Mouse (Mus musculus): Measurements from ENCODE around the gene Gm21987.

Gene Gm21987

GRCm38 (mm10) chr16:38349881-38350280 is 3.0 kb downstream of the Gm21987 start:
- DNase-seq (ENCODE audit: low spot score in 2 of 2), result no peak

- no peak for DNase-seq (ENCODE audit: low spot score in 2 of 2)
Observed at GRCm38 (mm10) chr16:38350361-38350855, 3.6 kb downstream of the Gm21987 start.

DNA sequence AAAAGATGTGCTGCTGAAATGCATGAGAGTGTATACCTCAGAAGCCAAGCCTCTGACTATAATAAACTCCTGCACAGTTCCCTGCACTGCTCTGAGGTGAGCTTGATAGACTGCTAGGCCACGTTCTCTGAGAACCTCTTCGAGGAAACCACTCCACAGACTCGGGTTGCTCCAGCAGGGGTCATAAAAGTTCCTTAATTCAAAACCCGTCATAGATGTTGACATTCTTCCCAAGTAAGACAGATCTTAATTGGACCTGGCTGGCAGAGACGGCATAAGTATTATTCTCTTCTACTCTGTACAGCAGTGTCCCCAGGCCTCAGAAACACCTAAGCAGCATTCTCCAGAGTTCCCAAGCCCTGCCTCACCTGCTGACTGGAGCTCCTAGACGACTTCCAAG is 4.1 kb downstream of the Gm21987 start:
- DNase-seq (ENCODE audit: low spot score in 2 of 2), result no peak

DNA sequence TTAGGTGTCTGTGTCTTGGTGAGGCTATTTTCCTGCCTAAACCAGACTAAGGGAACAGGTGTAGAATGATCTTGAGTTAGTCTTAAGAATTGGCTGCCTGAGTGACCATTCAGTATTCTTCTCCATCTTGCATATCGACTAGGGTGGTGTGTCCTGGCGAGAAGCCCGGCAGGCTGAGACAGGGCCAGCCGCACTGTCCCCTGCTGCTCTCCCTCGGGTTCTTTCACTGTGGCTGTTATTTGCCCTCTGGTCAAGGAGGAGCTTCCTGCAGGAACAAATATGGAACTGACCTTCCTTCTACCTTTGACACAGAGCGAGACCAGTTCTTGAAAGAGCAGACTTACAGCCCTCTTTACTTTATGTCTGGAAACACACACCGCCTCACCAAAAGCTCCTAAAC is 5.2 kb downstream of the Gm21987 start:
- no peak for DNase-seq (ENCODE audit: low spot score in 2 of 2)

GRCm38 (mm10) chr16:38352851-38353250 is 6.0 kb downstream of the Gm21987 start:
- no peak for DNase-seq (ENCODE audit: low spot score in 2 of 2)

DNA sequence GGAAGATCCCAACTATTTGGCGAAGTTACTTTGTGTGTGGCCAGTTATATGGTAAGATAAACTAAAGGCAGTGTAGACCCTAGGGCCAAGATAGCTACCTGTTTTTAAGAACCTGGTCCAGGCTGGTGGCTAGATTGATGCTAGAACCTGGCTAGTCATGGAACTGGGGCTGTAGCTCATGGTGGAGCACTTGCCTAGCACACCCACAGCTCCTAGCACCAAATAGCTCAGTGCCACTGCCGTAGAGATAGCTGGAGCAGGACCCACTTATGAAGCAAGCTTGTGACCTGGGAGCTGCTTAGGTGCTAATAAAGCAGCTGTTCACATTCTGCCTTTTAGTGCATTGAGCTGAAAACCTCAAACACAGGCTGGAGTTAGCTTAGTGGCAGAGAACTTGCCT is 6.8 kb downstream of the Gm21987 start:
- no peak for DNase-seq (ENCODE audit: low spot score in 2 of 2)

GRCm38 (mm10) chr16:38354185-38354913 is 7.5 kb downstream of the Gm21987 start:
- no peak for DNase-seq (ENCODE audit: low spot score in 2 of 2)

- DNase-seq (ENCODE audit: low spot score in 2 of 2), result no peak
Observed at GRCm38 (mm10) chr16:38358256-38358812, 11.5 kb downstream of the Gm21987 start.

DNA sequence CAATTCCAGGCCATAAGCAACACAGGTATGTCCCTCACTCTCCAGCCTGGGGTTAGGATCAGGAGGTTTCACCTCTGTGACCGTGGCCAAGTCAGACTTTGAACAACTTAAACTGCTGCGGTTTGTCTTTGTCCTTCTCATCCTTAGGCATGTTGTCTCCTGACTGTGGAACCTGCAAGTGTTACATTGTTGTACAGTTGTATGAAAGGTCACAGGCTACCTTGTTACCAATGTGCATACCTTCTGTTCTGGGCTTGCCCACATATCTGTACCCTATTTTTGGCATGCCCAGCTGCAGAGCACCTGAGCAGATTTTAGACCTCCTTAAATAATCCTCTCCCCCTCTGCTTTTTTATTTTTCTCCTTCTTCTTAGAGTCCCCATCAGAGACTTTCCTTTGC is 12.4 kb downstream of the Gm21987 start:
- no peak for DNase-seq (ENCODE audit: low spot score in 2 of 2)

- DNase-seq (ENCODE audit: low spot score in 2 of 2), result no peak
Observed at GRCm38 (mm10) chr16:38359857-38360256, 13.0 kb downstream of the Gm21987 start.

- DNase-seq (ENCODE audit: low spot score in 2 of 2), result no peak
Observed at GRCm38 (mm10) chr16:38360317-38360716, 13.5 kb downstream of the Gm21987 start.

GRCm38 (mm10) chr16:38361933-38362332 is 15.1 kb downstream of the Gm21987 start, which contains the start of gene Popdc2:
TSS of gene Popdc2 (plus strand) at chr16:38362209.
- DNase-seq (ENCODE audit: low spot score in 2 of 2), result no peak

- no peak for DNase-seq (ENCODE audit: low spot score in 2 of 2)
Observed at GRCm38 (mm10) chr16:38362493-38363255, 15.8 kb downstream of the Gm21987 start.

GRCm38 (mm10) chr16:38363256-38363595 is 16.4 kb downstream of the Gm21987 start:
- DNase-seq (ENCODE audit: low spot score in 2 of 2), result no peak

- no peak for DNase-seq (ENCODE audit: low spot score in 2 of 2)
Observed at GRCm38 (mm10) chr16:38363657-38364056, 16.8 kb downstream of the Gm21987 start.

DNA sequence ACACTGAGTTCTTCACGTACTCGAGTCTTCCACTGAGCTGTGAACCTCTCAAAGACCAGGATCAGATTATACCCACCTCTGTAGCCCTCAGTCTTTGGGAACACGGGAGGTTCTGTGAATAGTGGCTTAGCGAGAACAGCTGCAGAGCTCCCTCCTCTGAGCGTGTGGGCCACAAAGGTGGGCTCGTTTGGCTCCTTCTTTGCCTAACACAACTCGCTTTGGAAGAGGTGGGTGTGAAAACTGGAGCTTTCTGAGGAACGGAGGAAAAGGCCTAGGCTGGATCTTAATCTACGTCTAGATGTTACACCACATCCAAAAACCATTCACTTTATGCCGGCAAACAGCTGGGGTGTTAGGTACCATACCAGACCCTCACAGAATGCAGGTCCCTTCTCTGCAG is 18.6 kb downstream of the Gm21987 start:
- no peak for DNase-seq (ENCODE audit: low spot score in 2 of 2)

- no peak for DNase-seq (ENCODE audit: low spot score in 2 of 2)
Observed at GRCm38 (mm10) chr16:38366231-38366630, 19.4 kb downstream of the Gm21987 start.

DNA sequence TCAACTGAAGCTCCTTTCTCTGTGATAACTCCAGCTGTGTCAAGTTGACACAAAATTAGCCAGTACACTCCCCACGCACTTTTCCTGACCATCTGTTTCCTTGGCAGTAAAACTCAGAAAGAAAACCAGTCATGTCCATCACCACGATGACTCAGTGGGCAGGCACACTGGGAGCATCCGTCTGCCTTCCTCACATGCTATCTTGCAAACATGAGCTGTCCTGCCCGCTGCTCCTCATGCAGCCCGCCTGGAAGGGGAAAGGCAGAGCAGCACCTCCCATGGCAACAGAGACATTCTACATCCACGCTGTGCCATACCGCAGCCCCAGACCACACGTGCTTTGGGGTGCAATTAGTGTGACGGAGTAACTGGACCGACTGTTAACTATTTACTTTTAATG is 21.5 kb downstream of the Gm21987 start:
- no peak for DNase-seq (ENCODE audit: low spot score in 2 of 2)

- no peak for DNase-seq (ENCODE audit: low spot score in 2 of 2)
Observed at GRCm38 (mm10) chr16:38369000-38369399, 22.2 kb downstream of the Gm21987 start.

GRCm38 (mm10) chr16:38369431-38369830 is 22.6 kb downstream of the Gm21987 start:
- DNase-seq (ENCODE audit: low spot score in 2 of 2), result no peak

DNA sequence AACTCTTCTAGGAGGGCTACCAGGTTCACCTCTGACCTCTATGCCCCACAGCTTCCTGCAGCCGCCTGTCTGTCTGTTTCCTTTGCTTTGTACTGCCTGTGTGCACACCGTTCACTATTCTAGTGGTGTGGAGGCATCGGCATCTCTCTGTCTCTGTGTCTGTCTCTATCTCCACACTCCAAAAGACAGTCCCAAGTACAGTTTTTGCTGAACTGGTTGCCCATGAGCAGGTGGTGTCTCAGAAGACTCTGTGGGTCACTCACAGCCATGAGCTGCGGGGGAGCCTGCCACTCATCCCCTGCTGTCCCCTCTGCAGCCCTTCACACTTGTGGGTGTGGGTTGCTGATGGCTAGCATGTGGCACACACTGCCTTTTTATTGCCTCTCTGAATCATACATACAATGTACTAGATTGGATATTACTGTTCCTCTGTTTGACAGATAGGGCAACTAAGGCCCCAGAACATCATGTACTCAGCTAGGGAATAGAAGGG is 23.2 kb downstream of the Gm21987 start:
- no peak for DNase-seq (ENCODE audit: low spot score in 2 of 2)

DNA sequence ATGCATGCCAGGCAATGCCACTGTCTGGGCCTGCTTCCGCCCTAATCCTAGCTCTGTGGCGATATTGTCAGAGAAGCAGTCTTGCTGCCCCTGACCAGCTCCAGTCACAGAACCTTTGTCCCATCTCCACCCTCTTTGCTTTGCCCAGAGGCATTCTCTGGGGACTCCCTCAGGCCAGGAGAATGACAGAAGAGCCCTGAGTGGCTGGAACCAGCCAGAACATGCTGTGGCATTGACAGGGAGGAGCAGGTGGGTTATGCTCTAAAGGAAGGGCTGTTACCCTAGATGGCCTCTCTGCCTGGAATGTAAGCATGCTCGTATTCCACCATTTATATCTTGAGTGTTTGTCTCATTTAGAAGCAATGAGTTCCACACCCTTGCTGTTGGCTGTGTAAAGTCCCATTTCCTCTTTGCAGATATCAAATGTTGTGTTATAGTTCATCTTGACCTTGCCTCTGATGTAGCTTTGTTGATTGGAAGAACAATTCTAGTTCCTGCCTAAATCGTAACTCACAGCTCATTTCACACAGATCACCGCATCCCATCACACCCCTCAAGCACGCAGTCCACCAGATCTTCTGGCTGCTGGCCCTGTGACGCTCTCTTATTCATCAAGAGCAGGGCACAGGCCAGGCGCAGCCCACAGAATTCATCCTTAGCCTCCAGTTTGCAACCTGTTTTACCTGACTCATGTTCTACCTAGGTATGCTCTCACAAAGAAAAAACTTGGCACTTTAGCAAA is 24.0 kb downstream of the Gm21987 start:
- no peak for DNase-seq (ENCODE audit: low spot score in 2 of 2)
